Mouse (Mus musculus): ENCODE measurements at regions not wholly inside any gene's neighbourhood (a gene's known extent, or its start where the extent isn't known, plus 50 kb on each side); places are given as distances from the start of the nearest gene placed in this dataset.

DNA sequence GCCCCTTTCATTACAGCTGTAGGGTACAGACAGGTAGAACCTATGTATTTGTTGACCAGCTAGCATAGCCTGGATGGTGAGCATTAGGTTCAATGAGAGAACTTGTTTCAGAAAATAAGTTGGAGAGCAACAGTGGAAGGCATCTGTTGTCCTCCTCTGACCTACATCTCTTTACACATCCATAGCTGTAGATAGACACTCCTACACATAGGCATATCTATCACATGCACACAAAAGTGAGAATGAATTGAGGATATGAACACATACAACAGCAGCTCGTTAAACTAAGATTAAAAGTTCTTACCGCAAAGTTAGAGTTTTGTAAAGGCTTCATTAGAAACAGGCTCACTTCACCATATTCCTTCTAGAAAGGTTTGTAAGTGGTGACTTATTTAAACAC lies 198.1 kb downstream of the Col12a1 start:
- no peak overlapping the region for H3K27ac ChIP-seq (replicated peaks; ENCODE audit: low read depth, low read length)
- WGBS, result 79% methylated on average over 2 of the region's 2 CpGs
- H3K4me2 ChIP-seq (ENCODE audit: low read depth, severe bottlenecking), result no peak overlapping the region
- no peak overlapping the region for H3K9ac ChIP-seq (ENCODE audit: low read length)
- no peak overlapping the region for H3K4me3 ChIP-seq (ENCODE audit: low read depth, low read length)
- no peaks in the 10 kb centered on the region for H3K9me3 ChIP-seq (ENCODE audit: control insufficient read depth, low read length)
- ATAC-seq (ENCODE audit: insufficient number of reproducible peaks, low FRiP score, low TSS enrichment, low read depth) (no peak), DNase-seq (ENCODE audit: low spot score) (no peak)
- H3K27me3 ChIP-seq (ENCODE audit: control insufficient read depth, insufficient read depth, low read length), result no peaks in the 10 kb centered on the region
- H3K36me3 ChIP-seq (ENCODE audit: control insufficient read depth, insufficient read depth, low read length), result no peaks in the 10 kb centered on the region
- H3K4me1 ChIP-seq (ENCODE audit: control insufficient read depth, insufficient read depth, low read length), result no peaks in the 10 kb centered on the region

DNA sequence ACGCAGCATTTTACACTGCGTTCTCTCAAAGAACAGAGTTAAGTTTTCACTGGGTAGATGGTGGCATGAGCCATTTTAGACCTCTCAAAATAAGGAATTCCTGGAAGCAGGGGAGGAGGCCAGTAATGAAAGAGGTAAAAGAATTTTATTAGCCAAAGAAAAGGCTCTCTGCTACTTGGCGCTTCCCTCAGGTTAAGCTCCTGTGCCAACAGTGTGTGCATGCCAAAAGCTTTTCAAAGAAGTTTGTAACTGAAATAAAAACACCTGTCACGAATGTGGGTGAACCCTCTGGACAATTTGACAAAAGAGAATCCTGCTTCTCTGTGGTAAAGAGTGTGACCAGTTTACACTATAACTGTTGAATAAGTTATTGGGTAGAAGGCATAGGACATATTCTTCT lies 195.6 kb downstream of the Col12a1 start:
- H3K4me2 ChIP-seq (ENCODE audit: low read depth, severe bottlenecking), result no peak overlapping the region
- no peak for DNase-seq (ENCODE audit: low spot score)
- ATAC-seq (ENCODE audit: insufficient number of reproducible peaks, low FRiP score, low TSS enrichment, low read depth), result no peak
- WGBS, result 94% methylated on average over 4 of the region's 4 CpGs
- no peaks in the 10 kb centered on the region for H3K4me1 ChIP-seq (ENCODE audit: control insufficient read depth, insufficient read depth, low read length)
- no peaks in the 10 kb centered on the region for H3K27me3 ChIP-seq (ENCODE audit: control insufficient read depth, insufficient read depth, low read length)
- no peak overlapping the region for H3K27ac ChIP-seq (replicated peaks; ENCODE audit: low read depth, low read length)
- no peaks in the 10 kb centered on the region for H3K9me3 ChIP-seq (ENCODE audit: control insufficient read depth, low read length)
- no peaks in the 10 kb centered on the region for H3K36me3 ChIP-seq (ENCODE audit: control insufficient read depth, insufficient read depth, low read length)
- no peak overlapping the region for H3K4me3 ChIP-seq (ENCODE audit: low read depth, low read length)
- H3K9ac ChIP-seq (ENCODE audit: low read length), result no peak overlapping the region

DNA sequence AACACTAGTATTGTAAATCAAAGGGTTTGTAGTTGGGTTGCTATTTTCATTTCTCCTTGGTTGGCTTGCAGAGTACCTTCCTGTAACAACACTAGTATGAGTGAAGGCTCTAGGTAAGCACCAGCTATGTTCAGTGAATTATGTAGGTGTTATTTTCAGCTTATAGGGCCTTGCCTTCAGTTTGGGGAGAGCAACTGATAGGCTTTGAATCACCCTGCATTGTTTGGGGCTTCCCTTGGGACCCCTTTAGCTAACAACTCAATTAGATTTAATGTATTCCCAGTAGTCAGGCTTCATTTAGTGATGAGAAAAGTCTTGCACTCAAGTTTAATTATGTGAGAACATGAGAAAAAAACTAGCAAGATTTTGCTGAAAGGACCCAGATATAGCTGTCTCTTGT lies 193.6 kb downstream of the Col12a1 start:
- DNase-seq (ENCODE audit: low spot score), result no peak
- H3K4me2 ChIP-seq (ENCODE audit: low read depth, severe bottlenecking), result no peak overlapping the region

DNA sequence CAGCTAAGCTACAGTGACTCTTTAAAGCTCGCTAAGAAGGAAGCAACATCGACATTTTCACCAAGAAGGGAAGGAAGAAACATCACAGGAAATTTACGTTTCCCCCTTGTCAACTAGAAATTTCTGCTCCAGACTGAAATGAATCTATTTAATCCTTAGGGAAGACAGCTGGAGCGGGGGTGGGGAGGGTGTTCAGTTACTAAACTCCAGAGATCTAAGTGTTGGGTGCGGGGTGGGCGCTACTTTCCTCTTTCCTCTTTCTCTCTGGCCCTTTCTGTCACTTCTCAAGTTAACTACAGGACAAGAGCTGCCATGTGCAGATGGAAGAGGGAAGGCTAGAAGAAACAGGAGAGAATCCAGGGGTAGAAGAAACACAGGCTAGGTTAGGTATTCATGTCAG lies 192.2 kb downstream of the Col12a1 start:
- no peaks in the 10 kb centered on the region for H3K36me3 ChIP-seq (ENCODE audit: control insufficient read depth, insufficient read depth, low read length)
- DNase-seq (ENCODE audit: low spot score), result no peak

More for the DNA sequence above, 193.6 kb downstream of the Col12a1 start:
- no peaks in the 10 kb centered on the region for H3K4me1 ChIP-seq (ENCODE audit: control insufficient read depth, insufficient read depth, low read length)
- no peak overlapping the region for H3K4me3 ChIP-seq (ENCODE audit: low read depth, low read length)
- H3K9me3 ChIP-seq (ENCODE audit: control insufficient read depth, low read length), result no peaks in the 10 kb centered on the region
- no peaks in the 10 kb centered on the region for H3K36me3 ChIP-seq (ENCODE audit: control insufficient read depth, insufficient read depth, low read length)
- no peaks in the 10 kb centered on the region for H3K27me3 ChIP-seq (ENCODE audit: control insufficient read depth, insufficient read depth, low read length)
- no peak overlapping the region for H3K9ac ChIP-seq (ENCODE audit: low read length)
- no peak for ATAC-seq (ENCODE audit: insufficient number of reproducible peaks, low FRiP score, low TSS enrichment, low read depth)
- no peak overlapping the region for H3K27ac ChIP-seq (replicated peaks; ENCODE audit: low read depth, low read length)

DNA sequence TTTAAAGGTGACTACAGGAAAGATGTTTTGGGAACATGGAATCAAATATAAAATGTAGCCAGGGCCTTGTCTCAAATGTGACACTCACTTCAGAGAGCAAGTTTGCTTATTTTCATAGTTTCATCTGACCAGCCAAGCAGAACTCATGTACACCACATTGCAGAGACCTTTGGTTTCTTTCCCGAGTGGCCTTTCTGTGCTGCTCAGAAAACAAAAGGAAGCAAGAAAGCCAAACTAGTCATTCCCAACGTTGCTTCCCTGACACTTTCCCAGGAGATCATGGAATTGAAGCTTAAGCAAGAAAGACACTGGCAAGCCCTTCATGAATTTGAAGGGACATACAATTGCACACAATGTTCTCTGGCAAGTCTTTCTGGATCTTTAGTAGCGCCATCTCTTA lies 191.3 kb downstream of the Col12a1 start:
- Histone ChIP-seq H3K36me3 (ENCODE audit: control insufficient read depth, insufficient read depth, low read length) (no peaks in the 10 kb centered on the region), H3K4me3 (ENCODE audit: low read depth, low read length) (no peak overlapping the region)
- no peak for DNase-seq (ENCODE audit: low spot score)

More for the DNA sequence above, 192.2 kb downstream of the Col12a1 start:
- H3K27me3 ChIP-seq (ENCODE audit: control insufficient read depth, insufficient read depth, low read length), result no peaks in the 10 kb centered on the region
- no peak overlapping the region for H3K4me3 ChIP-seq (ENCODE audit: low read depth, low read length)
- no peak overlapping the region for H3K9ac ChIP-seq (ENCODE audit: low read length)
- no peaks in the 10 kb centered on the region for H3K4me1 ChIP-seq (ENCODE audit: control insufficient read depth, insufficient read depth, low read length)
- no peaks in the 10 kb centered on the region for H3K9me3 ChIP-seq (ENCODE audit: control insufficient read depth, low read length)
- ATAC-seq (ENCODE audit: insufficient number of reproducible peaks, low FRiP score, low TSS enrichment, low read depth), result no peak
- WGBS, result 62% methylated on average over 6 of the region's 6 CpGs
- H3K4me2 ChIP-seq (ENCODE audit: low read depth, severe bottlenecking), result no peak overlapping the region
- H3K27ac ChIP-seq (replicated peaks; ENCODE audit: low read depth, low read length), result no peak overlapping the region

More for the DNA sequence above, 191.3 kb downstream of the Col12a1 start:
- WGBS, result 85% methylated on average over 3 of the region's 3 CpGs
- H3K27me3 ChIP-seq (ENCODE audit: control insufficient read depth, insufficient read depth, low read length), result no peaks in the 10 kb centered on the region
- no peaks in the 10 kb centered on the region for H3K9me3 ChIP-seq (ENCODE audit: control insufficient read depth, low read length)
- H3K4me2 ChIP-seq (ENCODE audit: low read depth, severe bottlenecking), result no peak overlapping the region
- ATAC-seq (ENCODE audit: insufficient number of reproducible peaks, low FRiP score, low TSS enrichment, low read depth), result no peak
- no peak overlapping the region for H3K9ac ChIP-seq (ENCODE audit: low read length)
- H3K27ac ChIP-seq (replicated peaks; ENCODE audit: low read depth, low read length), result no peak overlapping the region
- no peaks in the 10 kb centered on the region for H3K4me1 ChIP-seq (ENCODE audit: control insufficient read depth, insufficient read depth, low read length)

All from limb, embryonic 11.5 days (tissue).